Mouse (Mus musculus) C2C12 (cell line): ENCODE measurements at regions not wholly inside any gene's neighbourhood (a gene's known extent, or its start where the extent isn't known, plus 50 kb on each side); places are given as distances from the start of the nearest gene placed in this dataset.

Experiments
- CEBPB ChIP-seq: IDR thresholded peaks from one replicate; pipeline ENCODE4 v1.6.1; 2011; ENCODE audit warnings: low read depth, mild to moderate bottlenecking, control low read depth, moderate library complexity
- CTCF ChIP-seq: IDR thresholded peaks from one replicate; pipeline ENCODE4 v1.5.1; 2011; ENCODE audit not compliant: control insufficient read depth, insufficient read depth, insufficient read length
- FOSL1 ChIP-seq: IDR thresholded peaks from one replicate; pipeline ENCODE4 v1.8.0; 2011; ENCODE audit warnings: mild to moderate bottlenecking, low read length; ENCODE audit not compliant: poor library complexity, insufficient read depth, severe bottlenecking
- MAX ChIP-seq: IDR thresholded peaks from one replicate; pipeline ENCODE4 v1.6.1; 2011; ENCODE audit warnings: mild to moderate bottlenecking, control low read depth
- MYOD1 ChIP-seq: IDR thresholded peaks from one replicate; pipeline ENCODE4 v1.6.1; 2011; ENCODE audit warnings: low read depth; ENCODE audit not compliant: control insufficient read depth, insufficient read length
- MYOG ChIP-seq: IDR thresholded peaks from one replicate; pipeline ENCODE4 v1.6.1; 2011; ENCODE audit not compliant: control insufficient read depth, insufficient read length; ENCODE audit errors: extremely low read depth
- USF1 ChIP-seq: IDR thresholded peaks from one replicate; pipeline ENCODE4 v1.6.1; 2011; ENCODE audit warnings: low read depth, mild to moderate bottlenecking, control low read depth, moderate library complexity

- TF ChIP-seq MAX (no peak), CTCF (no peak), USF1 (no peak), FOSL1 (no peak), MYOD1 (no peak), CEBPB (no peak), MYOG (no peak)
These were observed 288.3 kb downstream of the Sox9 start for GRCm38 (mm10) chr11:113070365-113070764.
